21 mouse cellular contexts compared by ENCODE assay signal in the genomic region with DNA sequence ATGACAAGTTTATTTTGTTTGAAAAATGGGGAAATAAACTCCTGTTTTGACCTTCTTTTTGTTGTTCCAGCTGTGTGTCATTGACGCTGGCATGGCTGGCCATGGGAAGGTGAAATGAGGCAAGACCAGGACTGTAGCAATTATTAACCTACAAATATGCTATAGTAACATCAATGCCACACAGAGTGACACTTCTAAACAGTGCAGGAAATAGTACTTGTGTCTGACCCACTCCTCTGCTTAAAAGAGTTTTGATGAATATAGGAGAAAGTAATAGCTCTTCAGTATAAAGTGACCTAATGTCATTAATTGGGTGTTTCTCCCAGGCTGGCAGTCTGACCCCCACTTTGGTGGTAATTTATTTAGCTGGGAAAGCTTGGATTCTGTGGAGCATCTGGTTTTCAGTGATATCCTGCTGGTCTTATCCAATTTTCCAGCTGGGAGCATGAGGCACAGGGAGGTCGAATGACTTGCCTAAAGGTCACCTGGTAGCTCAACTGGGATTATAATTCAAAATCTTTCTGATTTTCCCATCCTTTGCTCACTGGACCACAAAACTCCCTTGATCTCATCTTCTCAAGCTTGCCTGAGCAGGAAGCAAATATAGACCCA.
DNase-seq lines count a peak whose midpoint lies in the region; ATAC-seq lines count a peak whose summit lies in the region.
"Had no signal": no experiment of that assay in that cellular context is flagged by ENCODE, and none has a peak within 500 bp of the region (broad histone marks: within the 10 kb centered on the region; RNA-seq: fewer than 3 reads in every experiment).

No protein-coding gene starts in this region.

- 14% methylated on average over 2 of the region's 2 CpGs for WGBS in kidney, embryonic 15.5 days
- WGBS in neural tube, embryonic 15.5 days = 54% methylated on average over 2 of the region's 2 CpGs
- WGBS in embryonic facial prominence, embryonic 10.5 days = 16% methylated on average over 2 of the region's 2 CpGs

- H3K4me3 ChIP-seq in kidney, embryonic 15.5 days (replicated peaks) = no peak overlapping the region
- no peak overlapping the region for H3K4me3 ChIP-seq in neural tube, embryonic 15.5 days (replicated peaks)
- no peak overlapping the region for H3K4me3 ChIP-seq in embryonic facial prominence, embryonic 10.5 days
- H3K4me3 ChIP-seq: forebrain, embryonic 13.5 days; heart, embryonic 15.5 days; limb, embryonic 12.5 days; liver, embryonic 12.5 days; megakaryocyte, embryonic 14.5 days; neural tube, embryonic 13.5 days; stomach, embryonic 15.5 days had no signal

- no peak overlapping the region for H3K9ac ChIP-seq in kidney, embryonic 15.5 days
- no peak overlapping the region for H3K9ac ChIP-seq in neural tube, embryonic 15.5 days (replicated peaks)
- H3K9ac ChIP-seq: forebrain, embryonic 13.5 days; heart, embryonic 15.5 days; limb, embryonic 12.5 days; liver, embryonic 12.5 days; neural tube, embryonic 13.5 days; stomach, embryonic 15.5 days had no signal

- H3K4me2 ChIP-seq in kidney, embryonic 15.5 days = no peak overlapping the region
- H3K4me2 ChIP-seq in neural tube, embryonic 15.5 days = no peak overlapping the region
- H3K4me2 ChIP-seq: forebrain, embryonic 13.5 days; heart, embryonic 15.5 days; limb, embryonic 12.5 days; liver, embryonic 12.5 days; neural tube, embryonic 13.5 days; stomach, embryonic 15.5 days had no signal

- no peak overlapping the region; the same call in 1 of the 2 replicates for H3K27ac ChIP-seq in kidney, embryonic 15.5 days
- H3K27ac ChIP-seq in neural tube, embryonic 15.5 days (replicated peaks) = no peak overlapping the region
- no peak overlapping the region for H3K27ac ChIP-seq in embryonic facial prominence, embryonic 10.5 days (replicated peaks)
- H3K27ac ChIP-seq: forebrain, embryonic 13.5 days; heart, embryonic 15.5 days; limb, embryonic 12.5 days; liver, embryonic 12.5 days; neural tube, embryonic 13.5 days; stomach, embryonic 15.5 days had no signal

- no peaks in the 10 kb centered on the region for H3K9me3 ChIP-seq in kidney, embryonic 15.5 days (replicated peaks)
- H3K9me3 ChIP-seq in neural tube, embryonic 15.5 days (replicated peaks) = no peaks in the 10 kb centered on the region
- H3K9me3 ChIP-seq in embryonic facial prominence, embryonic 10.5 days = no peaks in the 10 kb centered on the region
- H3K9me3 ChIP-seq: forebrain, embryonic 13.5 days; heart, embryonic 15.5 days; limb, embryonic 12.5 days; liver, embryonic 12.5 days; megakaryocyte, embryonic 14.5 days; neural tube, embryonic 13.5 days; stomach, embryonic 15.5 days had no signal

- no peaks in the 10 kb centered on the region for H3K27me3 ChIP-seq in kidney, embryonic 15.5 days
- H3K27me3 ChIP-seq in neural tube, embryonic 15.5 days (replicated peaks) = no peaks in the 10 kb centered on the region
- no peaks in the 10 kb centered on the region for H3K27me3 ChIP-seq in embryonic facial prominence, embryonic 10.5 days (replicated peaks; ENCODE audit: low read depth, poor library complexity, severe bottlenecking)
- H3K27me3 ChIP-seq: forebrain, embryonic 13.5 days; heart, embryonic 15.5 days; liver, embryonic 12.5 days; megakaryocyte, embryonic 14.5 days; neural tube, embryonic 13.5 days; stomach, embryonic 15.5 days had no signal

- H3K4me1 ChIP-seq in kidney, embryonic 15.5 days = peaks cover 12% of the 10 kb centered on the region
- H3K4me1 ChIP-seq in neural tube, embryonic 15.5 days = no peaks in the 10 kb centered on the region
- peaks cover 17% of the 10 kb centered on the region for H3K4me1 ChIP-seq in embryonic facial prominence, embryonic 10.5 days
- H3K4me1 ChIP-seq: forebrain, embryonic 13.5 days; limb, embryonic 12.5 days; liver, embryonic 12.5 days; megakaryocyte, embryonic 14.5 days; neural tube, embryonic 13.5 days; stomach, embryonic 15.5 days had no signal

- peak; percentile 82 for ATAC-seq in kidney, embryonic 15.5 days (replicated peaks; ENCODE audit: low FRiP score)
- no peak for ATAC-seq in neural tube, embryonic 15.5 days (ENCODE audit: low FRiP score)
- ATAC-seq: forebrain, embryonic 13.5 days; inflammation-experienced regulatory T-cells, adult 6 months; liver, embryonic 12.5 days had no signal

- no peaks in the 10 kb centered on the region for H3K36me3 ChIP-seq in kidney, embryonic 15.5 days
- no peaks in the 10 kb centered on the region for H3K36me3 ChIP-seq in neural tube, embryonic 15.5 days
- H3K36me3 ChIP-seq in embryonic facial prominence, embryonic 10.5 days (replicated peaks) = no peaks in the 10 kb centered on the region
- H3K36me3 ChIP-seq: heart, embryonic 15.5 days; limb, embryonic 12.5 days; liver, embryonic 12.5 days; neural tube, embryonic 13.5 days; stomach, embryonic 15.5 days had no signal

- DNase-seq in kidney, adult 11 months = no peak
- DNase-seq in neural tube, embryonic 10.5 days (ENCODE audit: extremely low spot score, low spot score) = peak; percentile 26
- peak; percentile 14 for DNase-seq in embryonic facial prominence, embryonic 10.5 days (ENCODE audit: low spot score)
- no peak for DNase-seq in thymus, postnatal 10 days (ENCODE audit: low spot score in 2 of 2)
- no peak for DNase-seq in left cerebral cortex, adult 18-20 months (ENCODE audit: low spot score in 2 of 2)
- DNase-seq: cerebellum, adult 11-12 months; cerebellum, postnatal 14 days; gastrocnemius, postnatal 25 days; lung, adult 2 months; right cerebral cortex, postnatal 25 days; thymus, adult 18-20 months had no signal

Comparison
In these comparisons a context has a peak if more than half of its experiments do, and no peak if none do; other contexts are left out.
1. DNase-seq: peak in neural tube, embryonic 10.5 days (single experiment) and embryonic facial prominence, embryonic 10.5 days (single experiment); none in kidney, adult 11 months (single experiment), thymus, postnatal 10 days (0 of 2) and left cerebral cortex, adult 18-20 months (0 of 2).